ENCODE assay signal across 14 mouse cellular contexts in genomic region chr12:71945844-71946243, GRCm38 (mm10).
"Had no signal": no experiment of that assay in that cellular context is flagged by ENCODE, and none has a peak within 500 bp of the region (broad histone marks: within the 10 kb centered on the region; RNA-seq: fewer than 3 reads in every experiment).

No protein-coding gene starts in this region.

- H3K4me3 ChIP-seq: left cerebral cortex, adult 2 months; liver, embryonic 13.5 days; midbrain, embryonic 13.5 days; myocyte; neural tube, embryonic 13.5 days had no signal

- ATAC-seq: lung, postnatal 0 days had no signal

- DNase-seq: kidney, adult 9 months; kidney, postnatal 14 days; kidney, postnatal 4 days; layer of hippocampus, postnatal 36 days; liver, embryonic 13.5 days; lung, embryonic 14.5 days; thymus, adult 18-20 months; thymus, postnatal 36 days had no signal

- H3K27ac ChIP-seq: left cerebral cortex, adult 2 months; liver, embryonic 13.5 days; macrophage; midbrain, embryonic 13.5 days; neural tube, embryonic 13.5 days had no signal

- H3K4me2 ChIP-seq: liver, embryonic 13.5 days; lung, embryonic 14.5 days; midbrain, embryonic 13.5 days; neural tube, embryonic 13.5 days had no signal

- H3K4me1 ChIP-seq: midbrain, embryonic 13.5 days had no signal

- H3K27me3 ChIP-seq: liver, embryonic 13.5 days; midbrain, embryonic 13.5 days; neural tube, embryonic 13.5 days had no signal

- H3K9ac ChIP-seq: liver, embryonic 13.5 days; lung, embryonic 14.5 days; midbrain, embryonic 13.5 days; neural tube, embryonic 13.5 days had no signal

- H3K9me3 ChIP-seq: liver, embryonic 13.5 days; midbrain, embryonic 13.5 days; neural tube, embryonic 13.5 days had no signal
